Mouse (Mus musculus) heart, adult 9 months (tissue): ENCODE measurements around the gene Mast1.

Experiments
- DNase-seq, 2 experiments: peaks; one replicate each; pipeline ENCODE4 v3.0.0; 2022; ENCODE audit warnings: low spot score in 2 of 2

Mast1 gene

DNA sequence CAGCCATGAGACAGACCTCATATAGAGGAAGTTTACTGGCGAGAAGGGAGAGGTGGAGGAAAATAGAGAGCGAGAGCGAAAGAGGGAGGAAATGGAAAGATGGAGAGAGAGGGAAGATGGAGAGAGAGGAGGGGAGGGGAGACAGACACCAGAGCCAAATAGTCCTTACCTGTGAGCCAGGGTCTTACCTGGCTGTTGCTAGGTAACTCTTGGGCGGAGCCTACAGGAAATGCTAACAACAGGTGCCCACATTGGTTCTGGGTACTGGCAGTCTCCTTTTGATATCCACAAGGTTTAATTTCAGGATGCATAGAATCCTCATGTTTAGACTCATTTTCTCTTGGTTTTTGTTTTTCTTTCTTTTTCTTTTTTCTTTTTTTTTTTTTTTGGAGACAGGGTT, 64.1 kb downstream of the Mast1 start:
- DNase-seq, result no peak

DNA sequence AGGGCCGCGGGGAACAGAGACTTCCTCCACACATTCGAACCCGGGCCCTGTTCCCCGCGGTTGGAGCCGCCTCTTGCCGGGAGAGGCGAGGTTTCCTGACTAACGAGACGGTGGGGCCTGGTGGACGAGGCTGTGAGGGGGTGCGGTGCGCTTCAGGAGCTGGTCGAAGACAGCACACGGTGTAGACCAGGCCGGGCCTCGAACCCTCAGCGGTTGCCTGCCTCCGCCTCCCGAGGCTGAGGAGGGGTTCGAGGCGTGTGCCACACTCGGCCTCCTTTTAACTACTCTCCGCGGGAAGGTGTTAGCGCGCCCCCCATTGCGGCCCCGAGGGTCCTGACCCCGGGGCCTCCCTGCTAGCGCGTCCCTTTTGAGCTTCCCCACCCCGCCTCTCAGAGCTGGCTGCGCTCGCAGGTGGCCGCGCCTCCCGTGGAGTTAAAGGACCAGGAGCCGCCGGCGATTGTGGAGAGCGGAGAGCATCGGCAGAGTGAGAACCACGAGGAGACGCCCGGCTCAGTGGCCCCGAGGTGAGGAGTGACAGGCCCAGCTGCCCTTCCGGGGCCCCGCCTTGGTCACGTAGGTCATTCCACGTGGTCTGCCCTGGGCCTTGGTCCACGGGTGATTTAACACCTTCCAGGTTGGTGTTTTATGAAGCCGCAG, 64.7 kb downstream of the Mast1 start:
- no peak for DNase-seq

GRCm38 (mm10) chr8:84871376-84872308, 65.5 kb downstream of the Mast1 start, which contains the start of gene Syce2:
Gene Syce2 (plus strand): TSS chr8:84872111.
- peak in 1 of 2 experiments; percentile 61 for DNase-seq
